Mouse (Mus musculus): ENCODE data around the gene Surf4. TPM values are rescaled to one million over a fixed set of nuclear protein-coding genes. Genes with fewer than 3 reads are reported as not detected.

Surf4 gene
- polyA plus RNA-seq, 1 experiment from 2014 or later: 124 TPM

DNA sequence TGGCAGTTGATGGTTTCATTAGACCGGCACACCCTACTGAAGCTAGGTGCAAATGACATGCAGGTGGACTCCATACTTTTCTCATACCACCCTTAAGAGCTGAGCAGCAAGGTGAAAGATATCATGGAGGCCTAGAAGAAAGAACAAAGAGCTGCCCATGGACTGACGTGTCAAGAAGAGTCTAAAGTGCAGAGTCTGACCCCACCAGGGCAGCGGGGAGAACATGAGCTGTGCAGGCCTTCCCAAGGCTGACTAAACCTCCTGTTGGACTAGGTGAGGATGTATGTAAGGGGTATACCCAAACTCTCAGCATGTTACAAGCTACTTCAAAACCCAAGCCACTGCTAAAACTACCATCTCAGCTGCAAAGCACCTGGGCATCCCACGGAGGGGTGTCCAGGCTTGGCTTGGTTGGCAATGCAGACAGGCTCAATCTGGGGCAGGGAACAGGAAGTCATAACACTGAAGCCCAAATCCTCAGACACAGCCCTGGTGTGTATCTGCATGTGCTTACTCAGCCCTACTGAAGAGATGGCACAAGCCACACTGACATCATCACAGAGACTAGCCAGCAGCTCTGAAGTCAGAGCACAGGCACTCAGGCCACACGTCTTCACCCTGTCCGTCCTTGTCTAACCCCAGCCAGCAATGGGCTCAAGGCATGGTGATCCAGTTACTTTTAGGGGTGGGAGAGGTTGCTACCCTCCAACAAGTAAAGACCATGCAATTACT, 5.8 kb downstream of the Surf4 start:
- H3K4me1 ChIP-seq: peaks cover 48% of the 10 kb centered on the region
- H3K9me3 ChIP-seq (replicated peaks): no peaks in the 10 kb centered on the region
- no peaks in the 10 kb centered on the region for H3K27me3 ChIP-seq (replicated peaks)
- no peak overlapping the region for H3K27ac ChIP-seq
- peaks cover 89% of the 10 kb centered on the region for H3K36me3 ChIP-seq
- H3K9ac ChIP-seq: no peak overlapping the region
- WGBS (ENCODE audit: insufficient replicate concordance): 85% methylated on average over 6 of the region's 6 CpGs
- H3K4me2 ChIP-seq: no peak overlapping the region
- ATAC-seq: no peak
- no peak overlapping the region for H3K4me3 ChIP-seq

DNA sequence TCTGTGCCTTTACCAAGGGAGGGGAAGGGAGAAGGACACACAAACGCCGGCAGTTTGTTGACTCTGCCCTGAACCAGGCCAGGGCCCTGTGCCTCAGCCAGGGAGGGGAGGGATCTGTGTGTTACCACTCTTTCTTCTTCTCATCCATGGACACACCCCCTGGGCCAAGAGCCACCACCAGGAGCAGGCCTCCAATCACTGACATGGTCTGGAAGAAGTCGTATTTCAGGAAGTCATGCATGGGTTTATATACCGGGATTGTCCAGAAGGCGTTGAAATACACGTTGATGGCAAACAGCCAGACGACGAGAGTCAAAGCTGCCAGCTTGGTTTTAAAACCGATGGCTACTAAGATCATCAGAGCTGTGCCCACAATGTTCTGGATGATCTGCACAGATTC, 11.9 kb downstream of the Surf4 start:
- Histone ChIP-seq H3K27me3 (replicated peaks) (no peaks in the 10 kb centered on the region), H3K4me1 (peaks cover 20% of the 10 kb centered on the region), H3K36me3 (peaks cover 97% of the 10 kb centered on the region), H3K4me3 (no peak overlapping the region), H3K9ac (no peak overlapping the region), H3K9me3 (replicated peaks) (no peaks in the 10 kb centered on the region), H3K4me2 (no peak overlapping the region), H3K27ac (no peak overlapping the region)
- WGBS (ENCODE audit: insufficient replicate concordance): 68% methylated on average over 9 of the region's 9 CpGs
- no peak for ATAC-seq

DNA sequence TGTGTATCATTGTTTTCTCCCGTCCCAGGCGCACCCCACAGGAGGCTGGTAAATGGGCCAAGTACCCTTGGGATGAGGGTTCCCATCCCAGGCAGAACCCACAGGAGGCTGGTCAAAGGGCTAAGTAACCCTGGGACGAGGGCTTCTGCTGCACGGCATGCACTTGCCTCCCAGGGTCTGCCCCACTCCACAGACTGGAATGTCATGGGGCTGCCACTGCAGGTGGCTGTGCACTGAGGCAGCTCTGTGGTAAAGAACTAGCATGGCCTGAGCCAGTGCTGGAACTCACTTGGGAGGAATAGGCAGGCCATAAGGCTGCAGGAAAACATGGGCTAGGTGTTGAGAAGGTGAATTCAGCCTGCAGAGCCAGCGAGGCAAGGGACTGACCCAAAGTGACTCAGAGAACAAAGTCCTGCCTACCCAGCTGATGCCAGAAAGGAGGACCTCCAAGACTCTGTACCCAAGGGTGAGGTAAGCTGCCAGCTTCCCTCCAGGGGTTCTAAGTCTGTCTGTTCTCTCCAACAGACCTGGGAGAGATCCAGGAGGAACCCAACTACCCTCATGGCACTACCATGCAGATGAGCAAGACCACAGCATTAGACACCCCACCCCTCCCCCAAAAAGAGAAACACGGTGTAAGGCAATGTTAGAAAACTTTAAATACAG, 13.4 kb downstream of the Surf4 start:
- ATAC-seq: no peak
- Histone ChIP-seq H3K27ac (no peak overlapping the region), H3K4me3 (no peak overlapping the region), H3K4me1 (peaks cover 29% of the 10 kb centered on the region), H3K4me2 (no peak overlapping the region), H3K36me3 (peaks cover 82% of the 10 kb centered on the region), H3K27me3 (replicated peaks) (no peaks in the 10 kb centered on the region), H3K9ac (no peak overlapping the region), H3K9me3 (replicated peaks) (no peaks in the 10 kb centered on the region)
- WGBS (ENCODE audit: insufficient replicate concordance): 77% methylated on average over 6 of the region's 6 CpGs

DNA sequence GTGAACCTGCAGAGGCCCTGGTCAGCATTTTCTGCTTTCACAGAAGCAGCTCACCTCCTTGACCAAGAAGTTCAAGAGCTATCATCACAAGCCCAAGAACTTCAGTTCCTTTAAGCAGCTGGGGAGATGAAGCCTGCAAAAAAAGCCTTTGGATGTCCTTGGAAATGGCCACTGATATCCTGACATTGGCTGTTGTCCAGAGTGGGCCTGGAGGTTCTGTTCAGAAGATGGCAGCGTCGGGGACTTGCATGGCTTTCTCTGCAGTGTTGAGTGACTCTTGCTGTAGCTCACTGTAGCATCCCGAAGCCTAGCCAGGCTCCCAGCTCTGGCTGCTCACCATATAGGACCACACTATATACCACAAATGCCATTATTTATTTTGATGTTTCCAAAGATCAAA, 14.0 kb downstream of the Surf4 start:
- H3K9me3 ChIP-seq (replicated peaks): no peaks in the 10 kb centered on the region
- H3K27ac ChIP-seq: no peak overlapping the region
- peaks cover 78% of the 10 kb centered on the region for H3K36me3 ChIP-seq
- no peak overlapping the region for H3K9ac ChIP-seq
- H3K27me3 ChIP-seq (replicated peaks): no peaks in the 10 kb centered on the region
- no peak overlapping the region for H3K4me3 ChIP-seq
- H3K4me2 ChIP-seq: no peak overlapping the region
- WGBS (ENCODE audit: insufficient replicate concordance): 79% methylated on average over 3 of the region's 3 CpGs
- ATAC-seq: no peak
- H3K4me1 ChIP-seq: peaks cover 35% of the 10 kb centered on the region

DNA sequence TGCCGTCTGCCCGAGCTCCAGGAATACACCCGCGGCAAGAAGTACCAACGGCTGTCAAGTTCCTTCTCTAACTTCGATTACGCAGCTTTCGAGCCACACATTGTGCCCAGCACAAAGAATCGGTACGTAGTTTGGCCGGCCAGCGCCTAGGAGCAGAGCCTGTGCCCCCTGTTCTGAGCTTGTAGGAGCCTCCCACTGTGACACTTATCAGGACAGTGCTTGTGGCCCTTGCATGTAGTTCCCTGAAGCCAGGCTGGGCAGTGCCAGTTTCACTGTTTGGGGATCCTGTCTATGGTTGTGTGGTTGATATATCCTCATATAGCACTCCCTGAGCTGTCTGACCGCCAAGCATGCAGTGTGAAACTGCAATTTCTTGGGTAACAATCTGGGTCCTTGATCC, 17.0 kb downstream of the Surf4 start:
- no peaks in the 10 kb centered on the region for H3K27me3 ChIP-seq (replicated peaks)
- H3K4me1 ChIP-seq: peaks cover 65% of the 10 kb centered on the region
- peaks cover 78% of the 10 kb centered on the region for H3K36me3 ChIP-seq
- WGBS (ENCODE audit: insufficient replicate concordance): 2% methylated on average over 13 of the region's 13 CpGs
- H3K9ac ChIP-seq: peak overlapping the region; percentile 86
- peak; percentile 54 for ATAC-seq
- H3K9me3 ChIP-seq (replicated peaks): no peaks in the 10 kb centered on the region
- peak overlapping the region; percentile 82 for H3K27ac ChIP-seq
- H3K4me2 ChIP-seq: peak overlapping the region; percentile 95
- peak overlapping the region; percentile 82 for H3K4me3 ChIP-seq

DNA sequence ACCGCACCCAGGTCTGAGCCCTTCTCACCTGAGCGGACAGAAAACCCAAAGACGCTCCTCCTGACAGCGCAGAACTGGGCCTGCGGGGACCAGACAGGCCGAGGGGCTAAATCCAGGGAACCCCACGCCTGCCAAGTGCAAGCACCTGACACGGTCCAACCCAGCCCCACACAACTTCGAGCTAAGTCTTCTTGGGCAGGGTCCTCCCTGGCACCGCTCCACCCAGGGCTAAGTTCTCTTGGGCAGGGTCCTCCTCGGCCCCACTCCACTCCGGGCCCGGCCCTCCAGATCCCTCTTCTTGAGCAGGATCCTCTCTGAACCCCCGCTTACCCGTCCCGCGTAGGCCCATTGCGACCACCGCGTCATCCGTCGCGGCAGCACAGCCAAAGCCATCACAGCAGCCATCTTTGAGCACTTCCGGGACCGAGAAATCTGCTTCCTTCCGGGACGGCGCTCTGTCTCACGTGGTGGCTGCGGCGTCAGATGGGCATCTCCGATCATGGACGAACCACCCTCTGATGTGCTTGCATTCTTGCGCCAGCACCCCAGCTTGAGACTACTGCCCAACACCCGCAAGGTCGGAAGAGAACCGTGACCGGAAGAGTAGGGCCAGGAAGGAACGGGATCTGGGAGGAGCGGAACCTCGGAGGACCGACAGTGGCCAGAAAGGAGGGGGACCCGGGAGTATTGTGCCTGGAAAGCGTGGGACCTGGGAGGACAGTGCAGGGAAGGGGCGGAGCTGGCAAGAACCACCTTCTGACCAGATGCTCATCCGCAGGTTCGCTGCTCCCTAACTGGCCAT, 17.6 kb downstream of the Surf4 start, which contains the start of the genes Surf2 and Surf1:
Gene Surf2 (plus strand): TSS at position 441 of the 802 bp plus-strand sequence.
Gene Surf1 (minus strand): TSS at position 604 of the 802 bp plus-strand sequence.
- peaks cover 67% of the 10 kb centered on the region for H3K4me1 ChIP-seq
- H3K36me3 ChIP-seq: peaks cover 78% of the 10 kb centered on the region
- ATAC-seq: peak; percentile 70
- no peaks in the 10 kb centered on the region for H3K9me3 ChIP-seq (replicated peaks)
- H3K9ac ChIP-seq: peak within 1 kb of the TSS; percentile 86
- peak within 1 kb of the TSS; percentile 82 for H3K27ac ChIP-seq
- H3K4me3 ChIP-seq: peak within 1 kb of the TSS; percentile 82
- 2% methylated on average over 47 of the region's 47 CpGs for WGBS (ENCODE audit: insufficient replicate concordance)
- no peaks in the 10 kb centered on the region for H3K27me3 ChIP-seq (replicated peaks)
- peak within 1 kb of the TSS; percentile 95 for H3K4me2 ChIP-seq

DNA sequence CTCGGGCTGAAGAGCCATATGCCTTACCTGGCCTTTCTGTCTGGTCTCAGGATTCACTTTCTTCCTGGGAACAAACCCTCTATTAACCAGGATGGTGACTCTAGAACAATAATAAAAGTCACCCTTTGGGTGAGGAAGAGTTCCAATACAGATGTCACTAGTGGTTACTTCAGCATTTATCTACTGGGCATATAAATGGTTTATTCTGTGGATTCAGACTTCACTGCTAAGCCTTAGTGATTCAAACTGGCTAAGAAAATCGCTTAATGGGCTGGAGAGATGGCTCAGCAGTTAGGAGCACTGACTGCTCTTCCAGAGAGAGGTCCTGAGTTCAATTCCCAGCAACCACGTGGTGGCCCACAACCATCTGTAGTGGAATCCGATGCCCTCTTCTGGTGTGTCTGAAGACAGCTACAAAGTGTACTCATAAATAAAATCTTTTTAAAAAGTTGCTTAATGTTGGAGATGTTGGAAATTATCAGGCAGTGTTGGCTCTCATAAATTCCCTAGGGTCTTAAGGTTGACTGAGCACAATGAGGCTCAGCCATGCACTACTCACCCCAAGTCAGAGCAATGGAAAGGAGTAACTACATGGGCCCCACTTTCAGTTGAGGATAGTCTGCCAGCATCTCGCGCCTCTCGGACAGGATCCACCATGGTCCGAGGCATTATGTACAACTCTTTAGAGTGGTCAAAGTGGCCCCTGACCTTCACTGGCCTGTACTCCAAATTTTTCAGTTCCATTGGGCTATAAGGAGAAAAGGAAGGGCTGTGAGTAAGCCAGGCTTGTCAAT, 19.4 kb downstream of the Surf4 start:
- no peaks in the 10 kb centered on the region for H3K9me3 ChIP-seq (replicated peaks)
- WGBS (ENCODE audit: insufficient replicate concordance): 45% methylated on average over 8 of the region's 8 CpGs
- H3K27me3 ChIP-seq (replicated peaks): no peaks in the 10 kb centered on the region
- H3K4me1 ChIP-seq: peaks cover 71% of the 10 kb centered on the region
- peak overlapping the region; percentile 95 for H3K4me2 ChIP-seq
- H3K4me3 ChIP-seq: peak overlapping the region; percentile 82
- ATAC-seq: no peak
- H3K36me3 ChIP-seq: peaks cover 61% of the 10 kb centered on the region
- peak overlapping the region; percentile 82 for H3K27ac ChIP-seq
- H3K9ac ChIP-seq: peak overlapping the region; percentile 86; the same call in 1 of the 2 replicates

DNA sequence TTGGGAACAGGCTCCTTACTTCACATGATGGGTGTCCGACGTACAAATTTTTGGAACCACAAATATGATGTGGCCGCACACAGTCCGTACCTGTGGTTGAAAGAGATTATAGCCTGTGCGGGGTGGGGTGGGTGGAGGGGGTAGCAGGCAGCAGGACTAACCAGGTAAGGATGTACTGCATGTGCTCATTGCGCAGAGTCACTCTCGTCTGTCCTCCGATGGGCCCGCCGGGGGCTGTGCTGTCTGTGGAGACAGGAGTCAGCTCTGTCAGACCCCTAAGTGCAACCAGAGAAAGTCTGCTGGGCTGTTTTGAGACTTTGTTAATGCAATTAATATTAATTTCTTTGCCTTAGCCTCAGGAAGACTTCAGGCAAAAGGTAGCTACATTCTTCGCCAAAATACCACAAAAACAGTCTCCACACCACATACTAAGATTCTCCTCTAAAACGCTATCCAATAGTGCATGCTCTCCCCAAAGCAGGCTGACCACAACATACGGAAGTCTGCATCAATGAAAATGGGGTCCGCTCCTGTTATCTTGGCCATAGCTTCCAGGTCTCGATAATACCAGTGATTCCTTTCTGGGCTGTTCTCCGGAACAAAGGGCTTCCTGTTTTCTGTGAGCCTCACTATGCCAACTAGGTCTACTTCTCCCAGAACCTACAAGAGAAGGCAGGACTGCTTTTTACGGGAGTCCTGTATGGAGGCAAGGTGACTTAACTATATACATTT, 20.1 kb downstream of the Surf4 start:
- peak overlapping the region; percentile 31; the same call in 1 of the 2 replicates for H3K9ac ChIP-seq
- no peak for ATAC-seq

DNA sequence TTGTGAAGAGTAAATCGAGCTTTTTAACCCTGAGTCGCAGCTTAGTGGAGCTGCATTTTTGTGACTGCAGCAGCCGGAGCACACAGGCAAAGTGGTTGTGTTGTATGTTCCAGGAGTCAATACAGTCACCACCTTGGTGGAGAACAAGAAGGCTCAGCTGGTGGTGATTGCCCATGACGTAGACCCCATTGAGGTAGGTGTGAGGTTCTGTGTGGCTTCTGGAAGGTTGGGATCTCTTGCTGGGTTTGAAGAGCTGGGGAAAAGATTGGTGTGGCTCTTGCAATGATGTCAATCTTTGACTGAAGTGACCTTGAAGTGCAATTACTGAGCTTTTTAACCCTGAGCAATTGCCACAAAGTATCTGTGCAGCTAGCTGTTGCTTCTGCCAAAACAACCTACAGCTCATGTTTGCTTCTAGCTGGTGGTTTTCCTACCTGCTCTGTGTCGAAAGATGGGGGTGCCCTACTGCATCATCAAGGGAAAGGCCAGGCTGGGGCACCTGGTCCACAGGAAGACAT, 21.4 kb downstream of the Surf4 start:
- H3K36me3 ChIP-seq: peaks cover 56% of the 10 kb centered on the region
- peak overlapping the region; percentile 91 for H3K9ac ChIP-seq
- H3K27ac ChIP-seq: peak overlapping the region; percentile 88

More for the DNA sequence above, 20.1 kb downstream of the Surf4 start:
- no peaks in the 10 kb centered on the region for H3K27me3 ChIP-seq (replicated peaks)
- H3K36me3 ChIP-seq: peaks cover 56% of the 10 kb centered on the region
- 40% methylated on average over 17 of the region's 17 CpGs for WGBS (ENCODE audit: insufficient replicate concordance)
- peak overlapping the region; percentile 76 for H3K4me3 ChIP-seq
- H3K4me2 ChIP-seq: peak overlapping the region; percentile 95
- H3K9me3 ChIP-seq (replicated peaks): no peaks in the 10 kb centered on the region
- H3K27ac ChIP-seq: peak overlapping the region; percentile 82
- H3K4me1 ChIP-seq: peaks cover 76% of the 10 kb centered on the region

DNA sequence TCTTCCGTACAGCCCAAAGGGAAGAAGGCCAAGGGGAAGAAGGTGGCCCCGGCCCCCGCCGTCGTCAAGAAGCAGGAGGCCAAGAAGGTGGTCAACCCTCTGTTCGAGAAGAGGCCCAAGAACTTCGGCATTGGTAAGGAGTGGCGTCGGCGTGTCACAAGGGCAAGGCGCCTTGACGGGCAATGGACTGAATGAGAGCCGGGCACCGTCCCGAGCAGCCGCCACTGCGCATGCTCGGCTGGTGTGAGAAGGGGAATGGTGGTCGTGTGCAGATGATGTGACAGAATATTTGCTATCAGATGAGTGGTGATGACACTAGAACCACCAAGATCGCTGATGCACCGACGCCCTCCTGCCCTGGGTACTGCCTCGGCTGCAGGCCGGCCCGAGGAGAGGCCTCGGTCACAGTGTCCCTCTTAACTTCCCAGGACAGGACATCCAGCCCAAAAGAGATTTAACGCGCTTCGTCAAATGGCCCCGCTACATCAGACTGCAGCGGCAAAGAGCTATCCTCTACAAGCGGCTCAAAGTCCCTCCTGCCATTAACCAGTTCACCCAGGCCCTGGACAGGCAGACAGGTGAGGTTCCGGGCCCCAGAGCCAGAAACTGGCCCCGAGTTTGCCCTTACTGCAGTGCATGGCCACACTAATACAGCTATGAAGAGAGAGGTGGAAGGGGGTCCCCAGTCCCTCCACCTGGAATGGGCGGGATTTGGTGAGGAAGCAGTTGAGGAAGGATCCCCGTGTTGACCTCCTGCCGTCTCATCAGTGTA, 22.5 kb downstream of the Surf4 start:
- Histone ChIP-seq H3K27ac (peak overlapping the region; percentile 88), H3K4me2 (peak overlapping the region; percentile 95), H3K9me3 (replicated peaks) (no peaks in the 10 kb centered on the region), H3K36me3 (peaks cover 66% of the 10 kb centered on the region), H3K4me1 (peaks cover 68% of the 10 kb centered on the region), H3K4me3 (peak overlapping the region; percentile 76), H3K27me3 (replicated peaks) (no peaks in the 10 kb centered on the region), H3K9ac (peak overlapping the region; percentile 91)
- WGBS (ENCODE audit: insufficient replicate concordance): under 1% methylated on average over 37 of the region's 37 CpGs
- ATAC-seq: peak; percentile 23

More for the DNA sequence above, 21.4 kb downstream of the Surf4 start:
- Histone ChIP-seq H3K9me3 (replicated peaks) (no peaks in the 10 kb centered on the region), H3K4me3 (peak overlapping the region; percentile 76), H3K27me3 (replicated peaks) (no peaks in the 10 kb centered on the region), H3K4me2 (peak overlapping the region; percentile 95), H3K4me1 (peaks cover 76% of the 10 kb centered on the region)
- no peak for ATAC-seq
- 48% methylated on average over 5 of the region's 5 CpGs for WGBS (ENCODE audit: insufficient replicate concordance)

All from liver, embryonic 12.5 days (tissue).